Mouse (Mus musculus) kidney, adult 8-10 months (tissue): ENCODE data around the gene Gm20696.

Experiments
- DNase-seq, 2 experiments: peaks; one replicate each; pipeline ENCODE4 v3.0.0; 2022

Gene Gm20696

DNA sequence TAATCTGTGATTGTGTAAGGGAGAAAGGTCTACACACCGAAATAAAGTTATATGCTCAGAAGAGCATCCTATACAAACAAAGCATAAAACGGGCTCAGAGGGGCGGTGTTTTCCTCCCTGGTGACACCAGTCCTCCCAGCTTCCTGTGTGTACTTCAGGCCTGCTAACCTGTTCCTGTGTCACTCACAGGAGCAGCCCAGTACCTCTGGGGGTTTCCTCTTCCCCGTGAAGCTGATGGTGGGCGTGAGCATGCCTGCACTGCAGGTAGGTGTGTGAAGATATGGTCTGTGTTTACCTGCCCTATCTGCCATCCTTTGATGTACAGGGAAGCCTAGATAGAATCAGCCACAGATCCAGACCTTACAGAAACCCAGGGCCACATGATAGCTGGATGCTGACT, 286.5 kb downstream of the Gm20696 start:
- DNase-seq = no peak

DNA sequence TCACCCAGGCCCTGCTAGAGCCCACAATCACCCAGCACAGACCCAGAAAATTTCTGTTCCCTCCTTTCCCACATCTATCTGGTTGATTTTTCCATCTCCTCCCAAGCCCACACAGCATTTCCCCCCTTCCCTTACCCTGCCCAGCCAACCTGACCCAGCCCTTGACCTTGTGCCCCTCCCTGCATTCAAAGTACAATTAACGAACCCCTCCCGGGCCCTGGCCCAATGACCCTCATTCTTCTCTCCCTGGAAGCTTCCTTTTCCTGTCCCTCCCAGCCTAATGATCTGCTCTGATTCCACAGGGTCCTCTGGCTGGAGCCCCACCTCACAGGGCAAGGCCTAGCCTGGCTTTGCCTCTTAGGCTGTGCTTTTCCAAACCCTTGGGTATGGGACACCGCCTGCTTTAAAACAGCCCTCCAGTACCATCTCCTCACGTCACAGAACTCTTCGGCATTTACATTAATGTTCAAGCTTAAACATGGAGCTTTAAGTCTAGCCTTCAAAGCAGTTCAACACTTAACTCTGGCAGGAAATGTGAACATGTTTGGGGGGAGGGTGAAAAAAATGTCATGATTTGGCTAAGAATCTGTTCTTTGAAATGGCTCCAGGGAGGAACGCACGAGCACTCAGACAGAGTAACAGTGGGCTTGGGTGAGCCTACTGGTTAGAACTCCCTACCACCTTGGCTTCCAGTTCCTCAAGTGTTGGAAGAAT, 287.4 kb downstream of the Gm20696 start:
- peak; percentile 14 to 25 for DNase-seq

DNA sequence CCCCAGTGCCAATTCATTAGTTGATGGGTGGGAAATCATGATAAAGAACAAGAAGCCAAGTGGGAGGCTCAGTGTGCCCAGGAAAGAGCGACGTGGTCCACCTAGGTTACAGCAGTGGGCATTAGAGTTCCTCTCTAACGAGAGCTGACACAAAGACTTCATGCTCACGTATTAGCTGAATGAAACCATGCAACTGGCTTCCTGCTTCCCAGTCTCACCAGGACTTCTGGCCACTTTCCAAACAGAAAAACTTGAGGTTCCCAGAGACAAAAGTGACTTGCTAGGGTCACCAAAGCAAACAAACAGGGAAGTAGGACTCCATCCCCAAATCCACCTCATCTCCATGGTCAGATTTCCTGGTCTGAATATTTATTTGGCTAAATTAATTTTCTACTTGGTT, 288.9 kb downstream of the Gm20696 start:
- no peak for DNase-seq

DNA sequence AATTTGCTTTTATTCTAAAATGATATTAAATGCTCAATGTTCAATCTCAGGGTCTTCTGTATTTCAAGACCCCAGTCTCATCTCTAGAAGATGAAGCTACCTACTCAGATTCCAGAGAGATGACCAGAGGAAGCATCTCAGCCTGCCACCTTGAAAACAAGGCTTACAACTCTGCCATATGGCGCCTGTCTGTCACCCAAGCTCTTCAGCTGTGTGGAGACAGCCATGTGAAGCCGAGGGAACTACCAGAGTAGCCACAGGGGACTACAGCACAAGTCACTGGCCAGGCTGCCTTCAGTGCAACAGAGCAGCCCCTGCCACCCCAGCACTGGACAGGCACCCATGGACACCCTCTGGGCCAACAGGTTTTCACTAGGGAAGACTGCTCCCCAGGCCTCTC, 289.5 kb downstream of the Gm20696 start:
- no peak for DNase-seq

DNA sequence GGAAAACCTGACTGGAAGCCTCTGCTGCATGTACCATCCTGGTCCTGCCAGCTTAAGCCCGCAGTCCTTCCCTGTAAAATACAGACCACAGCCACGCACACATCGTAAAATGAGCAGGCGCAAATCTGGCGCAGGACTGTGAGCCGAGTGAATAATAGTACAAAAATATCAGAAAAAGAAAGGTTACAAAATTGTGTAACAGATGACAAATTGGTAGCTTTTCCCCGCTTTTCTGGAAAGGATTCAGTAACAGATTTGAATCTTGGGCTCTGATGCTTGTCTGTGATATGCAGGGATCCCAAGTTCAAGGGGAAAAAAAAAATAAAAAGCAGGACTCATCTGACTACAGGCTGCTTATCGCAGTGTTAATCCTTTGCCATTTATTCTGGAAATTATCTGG, 289.9 kb downstream of the Gm20696 start:
- no peak for DNase-seq

DNA sequence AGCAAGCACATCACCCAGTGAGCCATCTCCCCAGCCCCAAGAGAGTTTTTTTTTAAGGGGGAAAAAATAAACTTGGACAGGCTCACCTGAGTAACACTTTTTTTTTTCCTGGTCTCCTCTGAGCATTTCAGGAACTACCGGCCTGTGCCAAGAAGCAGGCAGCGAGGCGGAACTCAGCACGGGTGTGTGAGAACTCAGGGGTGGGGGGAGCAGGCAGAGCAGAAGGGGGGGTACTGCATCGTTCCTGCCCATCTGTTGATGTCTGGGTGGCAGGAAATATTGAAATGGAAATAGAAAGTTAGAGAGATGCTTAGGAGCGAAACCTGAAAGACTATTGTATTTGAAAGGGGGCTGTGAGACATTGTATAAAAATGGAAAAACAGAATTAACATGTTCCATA, 290.7 kb downstream of the Gm20696 start:
- no peak for DNase-seq

DNA sequence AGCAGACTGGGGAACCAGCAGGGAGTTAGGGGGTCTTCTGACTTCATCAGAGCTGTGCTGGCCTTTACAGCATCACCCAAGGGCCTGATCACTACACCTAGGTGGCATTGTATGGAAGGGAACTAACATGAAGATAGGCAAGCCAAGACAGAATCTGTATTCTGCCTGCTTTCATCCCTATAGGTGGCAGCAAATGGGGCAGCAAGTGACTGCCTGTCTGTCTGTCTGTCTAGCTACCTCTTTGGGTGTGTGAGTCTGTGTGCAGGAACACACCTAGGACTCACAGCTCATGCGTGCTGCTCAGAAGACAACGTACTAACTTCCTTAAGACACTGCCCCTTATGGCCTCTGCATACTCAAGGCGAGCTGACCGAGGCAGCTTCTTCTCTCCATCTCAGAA, 291.2 kb downstream of the Gm20696 start:
- DNase-seq = no peak

DNA sequence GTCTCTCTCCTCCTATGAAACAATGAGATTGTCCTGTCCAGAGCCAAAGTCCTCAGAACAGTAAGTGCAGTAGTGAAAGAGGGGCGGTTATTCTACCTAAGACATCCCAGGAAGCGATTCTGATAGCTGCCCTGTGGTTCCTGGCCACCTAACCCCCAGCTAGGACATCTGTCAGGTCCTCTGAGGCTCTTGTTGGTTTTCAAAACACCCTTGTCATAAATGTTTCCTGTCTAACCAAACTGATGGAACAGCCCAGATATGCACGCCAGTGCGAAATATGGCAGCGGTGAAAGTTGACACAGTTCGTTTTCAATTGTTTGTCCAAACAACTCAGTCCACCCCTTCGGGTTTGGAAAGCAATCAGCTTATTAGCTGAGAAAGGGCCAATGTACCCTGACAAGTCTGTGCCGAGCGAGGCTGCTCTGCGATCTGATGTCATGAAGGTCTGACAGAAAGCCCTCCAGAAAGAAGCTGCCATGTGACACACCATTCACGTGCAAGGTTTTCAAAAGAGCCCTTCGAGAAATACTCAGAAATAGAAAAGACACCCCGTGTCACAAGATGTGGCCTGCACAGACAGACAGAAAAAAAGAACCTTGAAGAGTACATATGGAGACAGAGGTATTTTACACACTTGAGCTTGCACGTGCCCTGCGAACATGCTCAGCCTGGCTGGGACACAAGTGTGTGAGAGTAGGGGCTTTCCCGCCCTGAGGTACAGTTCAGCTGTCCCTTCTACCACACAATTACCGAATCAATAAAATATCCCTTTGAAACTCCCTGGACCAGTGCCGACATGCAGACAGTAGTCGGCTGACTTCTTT, 291.9 kb downstream of the Gm20696 start:
- no peak for DNase-seq

DNA sequence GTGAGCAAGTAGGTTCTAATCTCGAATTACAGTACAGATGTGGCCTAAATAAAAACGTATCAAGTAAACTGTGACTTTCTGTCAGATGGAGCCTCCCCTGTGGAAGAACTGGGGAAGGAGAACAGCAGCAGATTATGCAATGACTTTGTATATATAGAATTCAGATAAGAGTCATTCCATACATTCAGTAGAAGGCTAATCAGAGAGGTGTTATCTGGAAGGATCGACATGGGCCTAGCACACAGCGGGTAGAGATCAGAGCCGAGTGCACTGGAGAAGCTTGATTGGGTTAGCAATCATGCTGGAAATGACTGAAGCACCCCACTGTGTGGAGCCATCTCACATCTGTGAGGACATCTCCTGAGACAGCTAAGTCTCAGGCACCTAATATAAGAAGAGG, 294.2 kb downstream of the Gm20696 start:
- DNase-seq = no peak

DNA sequence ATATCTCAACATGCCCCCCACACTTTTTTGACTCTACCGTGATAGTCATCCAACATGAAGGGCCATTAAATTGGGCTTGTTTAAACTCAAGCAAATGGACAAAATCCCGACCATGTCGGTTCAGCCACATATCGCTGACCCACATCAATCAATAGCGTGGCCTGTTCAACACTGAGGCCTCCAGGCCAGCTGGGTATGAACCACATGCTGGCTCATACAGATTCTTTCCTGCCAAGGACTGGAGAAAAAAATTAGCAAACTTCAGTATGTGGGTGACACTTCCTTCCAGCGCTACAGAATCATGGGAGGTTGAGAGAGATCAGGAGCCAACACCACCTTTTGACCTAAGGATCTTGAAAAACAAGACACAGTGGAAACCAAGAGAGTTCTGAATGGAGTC, 294.6 kb downstream of the Gm20696 start:
- no peak for DNase-seq

DNA sequence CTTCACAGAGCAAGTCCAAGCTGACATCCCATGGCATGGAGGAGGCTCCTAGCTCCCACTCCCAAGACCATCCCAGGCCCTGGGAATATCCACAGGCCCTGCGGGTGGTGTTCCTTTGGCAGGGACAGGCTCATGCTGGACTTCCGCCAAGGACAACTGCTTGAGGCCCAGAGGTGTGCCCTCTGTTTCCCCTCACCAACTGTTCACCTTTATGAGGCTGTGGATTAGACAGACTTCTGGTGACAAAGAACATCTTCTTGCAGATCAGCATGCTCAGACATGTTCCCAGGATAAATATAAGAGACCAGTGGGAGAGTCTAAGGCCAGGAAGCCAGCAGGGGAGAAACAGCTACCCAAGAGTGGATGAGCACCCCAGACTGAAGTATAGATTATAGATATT, 296.7 kb downstream of the Gm20696 start:
- DNase-seq = no peak

DNA sequence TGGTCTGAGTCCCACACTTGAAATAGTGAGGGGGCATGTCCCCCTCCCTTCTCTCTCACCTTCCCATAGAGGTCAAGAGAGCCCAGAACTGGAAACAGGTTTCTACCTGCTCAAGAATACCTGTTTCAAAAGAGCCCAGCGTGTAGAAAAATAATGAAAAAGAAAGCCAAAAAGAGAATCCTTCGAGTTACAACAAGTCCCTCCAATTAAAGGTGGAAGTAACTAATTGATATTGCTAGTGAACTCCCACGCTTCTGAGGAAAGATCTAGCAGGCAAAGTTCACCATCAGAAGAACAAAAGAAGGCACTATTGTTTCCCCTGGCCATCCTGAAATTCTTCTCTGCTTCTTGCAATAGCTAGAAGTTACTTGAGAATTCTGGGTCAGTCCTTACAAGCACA, 297.4 kb downstream of the Gm20696 start:
- DNase-seq = no peak

DNA sequence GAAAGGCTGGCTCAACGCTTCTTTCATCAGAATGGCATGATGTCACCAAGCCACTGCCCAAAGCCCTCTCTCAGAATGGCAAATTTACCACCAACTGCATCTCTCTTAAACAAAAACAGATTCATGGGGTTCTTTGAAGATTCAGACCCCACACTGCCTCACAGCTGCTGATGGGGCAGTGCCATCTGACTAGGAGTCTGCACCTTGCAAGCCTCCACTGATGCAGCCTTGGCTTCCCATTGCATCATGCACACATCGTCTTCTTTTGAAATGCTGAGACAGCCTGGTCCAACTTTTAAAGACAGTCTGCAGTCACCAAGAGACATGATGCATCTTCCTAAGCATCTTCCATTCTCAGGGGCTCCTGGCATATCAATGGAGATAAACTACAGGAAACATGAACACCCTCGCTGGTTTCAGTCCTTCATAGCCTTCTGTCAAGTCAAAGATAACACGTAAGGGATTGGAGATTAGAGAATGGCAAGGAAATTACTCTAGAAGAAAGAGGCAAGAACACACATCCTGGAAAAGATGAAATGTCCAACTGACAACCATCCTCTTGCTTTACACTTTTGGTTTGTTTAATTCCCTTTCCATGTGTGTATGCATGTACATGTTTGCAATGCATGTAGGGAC, 298.4 kb downstream of the Gm20696 start:
- no peak for DNase-seq

DNA sequence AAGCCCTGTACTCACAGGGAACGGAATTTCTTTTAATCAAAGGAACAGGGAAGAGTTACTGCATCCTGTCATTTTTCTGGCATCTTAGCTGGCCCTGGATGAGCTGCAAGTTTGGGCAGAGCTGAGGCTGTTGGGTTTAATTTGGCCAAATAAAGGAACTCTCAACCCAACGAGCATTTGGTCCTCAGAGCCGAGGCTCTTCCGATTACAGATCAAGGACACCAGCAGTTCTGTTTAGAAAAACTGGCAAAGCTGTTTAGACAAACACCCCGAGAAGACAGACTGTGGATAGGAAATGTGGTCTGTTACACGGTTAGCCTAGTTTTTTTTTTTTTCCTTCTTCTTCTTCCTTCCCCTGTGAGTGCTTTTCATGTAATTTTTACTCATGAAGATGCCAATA, 302.1 kb downstream of the Gm20696 start:
- DNase-seq = no peak

DNA sequence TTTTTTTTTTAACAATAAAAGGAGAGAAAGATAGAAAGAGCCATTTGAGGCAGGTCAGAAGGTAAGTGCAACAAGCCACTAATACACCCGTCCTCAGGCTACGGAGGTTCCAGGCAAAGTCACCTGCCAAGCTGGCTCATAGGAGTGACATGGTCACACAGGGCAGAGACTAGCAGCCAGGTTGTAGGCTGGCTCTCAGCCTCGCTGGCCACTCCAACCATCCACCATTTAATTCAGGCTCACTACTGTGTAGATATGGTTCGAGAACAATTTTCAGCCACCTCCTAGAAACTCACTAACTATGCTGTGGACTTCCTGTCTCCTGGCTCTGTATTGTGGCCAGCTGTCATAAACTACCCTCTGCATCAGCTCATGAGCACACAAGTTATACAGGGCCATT, 306.0 kb downstream of the Gm20696 start:
- DNase-seq = no peak

DNA sequence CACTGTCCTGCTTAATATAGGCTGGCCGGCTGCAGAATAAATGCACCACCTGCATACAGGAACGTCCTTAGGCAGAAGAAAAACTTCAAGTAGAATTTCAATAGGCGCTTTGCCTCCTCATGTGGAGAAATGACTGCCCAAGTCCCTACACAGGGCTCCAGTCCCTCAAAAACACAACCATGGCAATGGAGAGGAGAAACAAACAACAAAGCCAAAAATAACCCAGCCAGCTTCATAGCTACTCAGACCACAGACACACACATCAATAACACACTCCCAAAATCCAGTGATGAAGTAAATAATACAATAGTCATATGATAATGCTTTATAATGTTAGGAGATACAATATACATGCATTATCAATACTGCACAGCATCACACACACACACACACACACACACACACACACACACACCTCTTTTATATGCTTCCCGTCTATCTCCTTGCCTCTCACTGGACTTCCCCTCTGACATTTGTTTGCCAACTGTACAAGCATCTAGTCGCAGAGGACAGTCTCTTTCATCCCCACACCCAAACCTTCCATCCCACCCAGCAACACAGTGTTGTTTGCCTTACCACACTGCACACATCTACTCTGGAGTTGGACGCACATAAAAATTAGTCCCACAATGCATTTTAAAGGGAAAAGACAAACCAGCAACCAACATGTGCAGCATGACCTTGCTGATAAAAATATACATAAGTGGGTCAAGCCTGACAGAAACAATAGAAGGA, 306.7 kb downstream of the Gm20696 start:
- no peak for DNase-seq

DNA sequence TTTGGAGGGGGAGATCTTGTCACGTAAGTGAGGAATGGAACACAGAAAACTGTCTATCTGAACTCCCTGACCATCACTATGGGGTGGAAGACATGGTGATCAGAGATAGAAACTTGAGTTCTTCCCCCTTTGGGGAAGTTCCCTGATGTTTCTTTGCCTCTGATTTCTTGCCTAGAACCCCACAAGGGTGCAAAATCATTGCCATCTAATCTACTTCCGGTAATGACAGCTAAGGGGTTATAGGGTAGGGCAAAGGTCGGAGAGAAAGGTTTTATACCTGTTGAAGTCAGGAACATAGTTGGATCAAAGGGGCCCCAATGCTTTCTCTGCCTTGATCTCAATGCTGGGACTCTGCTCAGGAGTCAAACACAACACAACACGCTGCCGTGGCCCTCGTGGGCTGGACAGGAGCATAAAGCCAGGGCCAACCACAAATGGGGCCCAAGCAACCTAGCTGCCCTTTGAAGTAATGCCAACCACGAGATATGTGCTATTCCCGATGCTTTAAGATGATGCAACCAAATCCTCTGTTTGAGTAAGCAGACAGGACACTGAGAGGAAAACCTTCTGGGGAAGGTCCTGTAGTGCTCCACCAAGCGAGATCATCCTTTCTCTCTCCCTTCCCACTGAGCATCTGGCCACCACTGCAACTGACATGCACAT, 307.4 kb downstream of the Gm20696 start:
- DNase-seq = no peak

DNA sequence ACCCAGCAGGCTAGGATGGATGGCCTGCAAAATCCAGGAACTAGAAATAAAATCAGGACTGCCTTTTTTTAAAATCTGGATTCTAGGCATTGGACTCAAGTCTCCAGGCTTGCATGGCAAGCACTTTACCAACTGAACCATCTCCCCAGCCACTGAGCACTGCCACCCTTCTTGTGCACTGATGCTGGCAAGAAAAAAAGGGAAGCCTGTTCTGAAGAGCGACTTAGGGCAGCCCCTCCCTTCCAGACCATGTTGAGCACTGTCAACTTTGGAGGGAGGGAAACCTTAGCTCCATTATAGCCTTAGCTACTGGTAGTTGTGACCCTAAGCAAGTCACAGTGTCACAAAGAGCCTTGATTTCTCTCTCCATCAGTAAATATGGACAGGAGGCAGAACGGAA, 308.7 kb downstream of the Gm20696 start:
- DNase-seq = no peak

DNA sequence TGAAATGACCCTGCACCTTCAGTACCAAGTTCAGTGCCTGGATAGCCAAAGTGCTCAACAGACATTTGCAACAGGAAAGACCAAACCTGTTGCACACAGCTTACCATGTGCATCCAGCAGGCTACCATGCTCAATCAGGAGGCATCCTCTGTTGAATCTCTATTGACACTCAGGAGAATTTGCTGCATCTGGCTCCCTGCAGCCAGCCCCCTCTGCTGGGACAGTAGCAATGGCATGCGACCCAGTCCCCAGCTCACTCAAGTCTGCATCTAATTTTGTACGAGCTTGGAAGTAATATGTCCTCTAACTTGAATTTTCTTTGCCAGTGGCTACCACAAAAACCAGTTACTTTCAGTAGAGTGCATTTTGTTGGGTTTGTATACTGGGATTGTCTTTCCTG, 312.3 kb downstream of the Gm20696 start:
- no peak for DNase-seq

DNA sequence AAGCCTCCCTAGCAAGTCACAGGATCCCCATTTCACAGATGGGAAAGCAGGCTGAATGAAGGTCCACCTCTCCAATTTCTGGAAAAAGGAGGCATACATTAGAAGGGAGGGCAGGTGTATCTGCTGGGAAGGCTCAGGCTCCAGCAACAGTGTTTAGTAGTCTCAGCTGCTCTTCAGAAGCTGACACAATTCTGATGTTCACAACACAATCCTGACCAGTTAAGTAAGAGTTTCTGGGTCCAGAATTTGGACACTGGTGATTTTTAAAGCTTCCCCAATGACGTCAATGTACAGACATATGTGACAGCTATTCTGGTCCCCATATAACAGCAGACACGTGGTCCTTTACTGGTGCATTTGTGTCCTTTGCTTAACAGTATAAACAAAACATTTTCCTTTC, 313.2 kb downstream of the Gm20696 start:
- no peak for DNase-seq

DNA sequence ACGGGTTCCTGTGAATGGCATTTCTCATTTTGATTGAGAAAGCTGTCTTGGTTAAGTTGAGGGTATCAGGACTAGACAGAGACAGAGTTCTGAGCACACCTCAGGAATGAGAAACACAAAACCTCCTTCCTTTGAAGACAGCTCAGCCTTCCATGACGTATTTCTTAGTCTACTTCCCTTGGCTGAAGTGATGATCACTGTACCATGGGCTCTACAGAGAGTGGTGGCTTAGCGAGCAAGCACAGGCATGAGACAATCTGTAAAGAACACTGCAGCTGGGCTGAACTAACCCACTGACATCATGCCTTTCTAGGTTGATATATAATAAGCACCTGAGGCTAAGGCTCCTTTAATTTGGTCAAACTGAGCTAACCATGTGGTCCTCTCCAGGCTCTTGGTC, 316.0 kb downstream of the Gm20696 start:
- no peak for DNase-seq

DNA sequence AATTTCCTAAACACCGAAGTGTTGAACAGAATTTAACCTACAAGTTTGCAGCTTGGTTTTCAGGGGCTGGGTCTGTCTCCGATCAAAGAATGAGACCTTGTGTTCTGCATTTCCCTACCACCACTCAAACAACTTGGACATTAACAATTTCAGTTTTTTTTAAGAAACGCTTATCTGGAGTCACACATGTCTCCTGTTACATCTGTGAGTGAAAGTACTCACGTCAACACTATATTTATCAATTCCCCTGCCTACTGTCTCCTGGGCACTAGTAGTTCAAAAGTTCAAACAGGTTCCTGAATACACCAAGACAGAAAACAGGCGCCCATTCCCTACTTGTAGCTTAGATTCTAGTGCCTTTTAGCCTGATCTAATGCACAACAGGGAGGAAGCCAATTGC, 316.4 kb downstream of the Gm20696 start:
- DNase-seq = no peak

DNA sequence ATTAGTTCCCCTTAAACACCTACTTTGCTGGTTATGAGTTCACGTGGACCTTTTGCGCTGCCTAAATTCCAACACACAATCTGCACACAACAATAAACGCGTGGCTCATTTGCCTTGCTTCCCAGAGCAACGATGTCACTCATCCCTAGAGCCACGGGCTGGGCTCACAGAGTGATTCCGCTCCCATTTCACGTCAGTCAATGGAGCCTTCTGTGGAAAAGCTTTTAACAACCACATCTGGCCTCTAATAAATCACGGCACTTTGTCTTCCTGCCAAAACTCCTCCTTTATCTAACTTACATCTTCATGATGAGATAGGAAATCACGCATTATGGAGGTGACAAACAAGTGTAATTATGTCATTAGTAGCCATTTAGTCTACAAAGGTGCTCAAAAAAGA, 318.8 kb downstream of the Gm20696 start:
- no peak for DNase-seq
